Mouse (Mus musculus) brain, embryonic 14.5 days (tissue): Measurements from ENCODE around the gene Sema4c.

Experiments used
- CTCF ChIP-seq: fragments of 200-500 bp; IDR thresholded peaks from 2 replicates; pipeline ENCODE4 v1.5.1; 2012; ENCODE audit warnings: inconsistent platforms, mild to moderate bottlenecking, moderate library complexity, borderline replicate concordance; ENCODE audit not compliant: insufficient read depth, insufficient read length; ENCODE audit errors: extremely low read depth
- POLR2A ChIP-seq: fragments of 200-500 bp; IDR thresholded peaks from 2 replicates; pipeline ENCODE4 v1.6.1; 2012; ENCODE audit warnings: mild to moderate bottlenecking, inconsistent platforms, borderline replicate concordance; ENCODE audit not compliant: poor library complexity, insufficient read depth, insufficient read length, severe bottlenecking; ENCODE audit errors: extremely low read depth

DNA sequence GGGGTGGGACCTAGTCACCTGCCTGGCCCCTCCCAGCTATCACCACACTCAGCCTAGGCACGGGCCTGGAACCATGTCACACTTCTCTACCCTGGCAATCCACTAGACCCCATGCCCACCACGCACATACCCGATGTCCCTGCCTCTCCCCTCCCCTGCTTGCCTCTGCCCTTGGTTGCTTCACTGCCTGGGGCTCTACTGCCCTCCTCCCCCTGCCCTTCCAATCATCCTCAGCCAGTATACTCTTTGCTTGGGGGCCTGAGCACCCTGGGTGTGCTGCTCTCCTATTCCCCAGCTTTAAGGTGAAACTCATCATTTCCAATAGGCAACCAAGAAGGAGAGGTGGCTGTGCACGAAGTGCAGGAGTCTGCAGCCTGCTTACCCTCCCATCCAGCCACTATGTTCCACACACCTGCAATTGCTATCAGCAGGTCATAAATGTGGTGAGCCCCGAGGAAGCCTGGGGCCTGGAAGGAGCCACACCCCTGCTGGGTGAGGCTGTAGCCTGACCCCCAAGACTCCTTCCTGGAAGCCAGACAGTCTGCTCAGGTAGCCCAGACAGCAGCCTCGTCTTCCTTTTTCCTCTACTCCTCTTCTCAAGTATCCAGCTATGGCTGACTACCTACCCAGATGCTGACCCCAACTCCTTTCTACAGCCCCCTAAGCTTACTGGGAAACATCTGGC lies 19.0 kb upstream of the Sema4c start:
- TF ChIP-seq CTCF: no peak
- no peak for TF ChIP-seq POLR2A
